Mouse (Mus musculus) megakaryocyte, embryonic 14.5 days (primary cell): Measurements from ENCODE around the gene Platr17. TPM values are rescaled to one million over a fixed set of nuclear protein-coding genes. Genes with fewer than 3 reads are reported as not detected.
A peak's percentile ranks its signal among the peaks of the same experiment; 100 is the strongest.

Experiments used
- H3K27me3 ChIP-seq: replicated peaks from 2 replicates; pipeline ENCODE3; 2012; ENCODE audit warnings: inconsistent platforms
- H3K36me3 ChIP-seq: replicated peaks from 2 replicates; pipeline ENCODE3; 2012; ENCODE audit warnings: low read length, inconsistent platforms, mixed read lengths
- H3K4me1 ChIP-seq: 2 replicates; pipeline ENCODE4 v1.6.1; 2012; ENCODE audit warnings: inconsistent platforms
- H3K4me3 ChIP-seq: replicated peaks from 2 replicates; pipeline ENCODE3; 2012; ENCODE audit warnings: moderate library complexity, mild to moderate bottlenecking, inconsistent platforms
- H3K9me3 ChIP-seq: 2 replicates; pipeline ENCODE4 v1.6.1; 2012; ENCODE audit warnings: inconsistent platforms
- FLI1 ChIP-seq: IDR thresholded peaks from 2 replicates; pipeline ENCODE4 v1.6.1; 2012; ENCODE audit warnings: low read length, inconsistent platforms, mixed read lengths
- GATA1 ChIP-seq: IDR thresholded peaks from 3 replicates; pipeline ENCODE4 v1.6.1; 2012; ENCODE audit warnings: mixed read lengths, low read length, inconsistent platforms, borderline replicate concordance
- polyA plus RNA-seq: library from polyadenylated mRNA; stranded (reverse); fragments of >175 nt; gene quantifications from 2 replicates; pipeline ENCODE4 v1.2.3, GENCODE M21; 2012; ENCODE audit warnings: low replicate concordance; ENCODE audit not compliant: insufficient read depth

Platr17 gene
- polyA plus RNA-seq, 1 experiment = not detected

- Histone ChIP-seq H3K4me3 (peak overlapping the region; percentile 100), H3K36me3 (peaks cover 76% of the 10 kb centered on the region), H3K27me3 (no peaks in the 10 kb centered on the region), H3K9me3 (no peaks in the 10 kb centered on the region), H3K4me1 (peaks cover 57% of the 10 kb centered on the region)
- no peak for TF ChIP-seq FLI1
- TF ChIP-seq GATA1 = no peak
Measured at GRCm38 (mm10) chr17:33930280-33931158, 25.6 kb downstream of the Platr17 start.

GRCm38 (mm10) chr17:33931159-33931866 lies 26.4 kb downstream of the Platr17 start:
- Histone ChIP-seq H3K4me3 (peak overlapping the region; percentile 100), H3K4me1 (peaks cover 54% of the 10 kb centered on the region), H3K27me3 (no peaks in the 10 kb centered on the region), H3K36me3 (peaks cover 75% of the 10 kb centered on the region), H3K9me3 (no peaks in the 10 kb centered on the region)
- TF ChIP-seq FLI1 (no peak), GATA1 (no peak)

- peaks cover 52% of the 10 kb centered on the region for H3K4me1 ChIP-seq
- peaks cover 74% of the 10 kb centered on the region for H3K36me3 ChIP-seq
- no peak for TF ChIP-seq FLI1
- TF ChIP-seq GATA1 = no peak
- no peak overlapping the region for H3K4me3 ChIP-seq
- no peaks in the 10 kb centered on the region for H3K27me3 ChIP-seq
- no peaks in the 10 kb centered on the region for H3K9me3 ChIP-seq
Measured at GRCm38 (mm10) chr17:33931947-33932346, 27.0 kb downstream of the Platr17 start.

- Histone ChIP-seq H3K27me3 (no peaks in the 10 kb centered on the region), H3K36me3 (peaks cover 74% of the 10 kb centered on the region), H3K4me1 (peaks cover 50% of the 10 kb centered on the region), H3K4me3 (no peak overlapping the region), H3K9me3 (no peaks in the 10 kb centered on the region)
- no peak for TF ChIP-seq GATA1
- TF ChIP-seq FLI1 = no peak
Measured at GRCm38 (mm10) chr17:33932448-33932847, 27.5 kb downstream of the Platr17 start.

DNA sequence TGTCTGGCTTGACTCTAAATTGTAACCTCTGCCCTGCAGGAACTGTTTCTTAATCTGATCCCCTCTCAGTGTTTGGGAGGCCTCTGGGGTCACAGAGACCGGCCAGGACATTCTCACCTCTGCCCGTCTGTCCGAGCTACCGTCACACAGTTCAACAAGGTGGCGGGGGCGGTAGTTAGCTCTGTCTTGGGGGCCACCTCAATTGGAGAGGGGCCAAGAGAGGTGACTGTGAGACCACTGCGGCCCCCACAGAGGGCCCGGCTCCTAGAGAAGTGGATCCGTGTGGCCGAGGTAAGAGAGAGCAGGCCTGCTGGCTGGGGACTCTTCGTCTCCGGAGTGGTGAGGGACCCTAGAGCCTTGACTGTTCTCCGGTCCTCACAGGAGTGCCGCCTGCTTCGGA lies 28.0 kb downstream of the Platr17 start:
- H3K27me3 ChIP-seq = no peaks in the 10 kb centered on the region
- no peak for TF ChIP-seq FLI1
- no peak for TF ChIP-seq GATA1
- peaks cover 72% of the 10 kb centered on the region for H3K36me3 ChIP-seq
- no peak overlapping the region for H3K4me3 ChIP-seq
- no peaks in the 10 kb centered on the region for H3K9me3 ChIP-seq
- H3K4me1 ChIP-seq = peaks cover 45% of the 10 kb centered on the region

DNA sequence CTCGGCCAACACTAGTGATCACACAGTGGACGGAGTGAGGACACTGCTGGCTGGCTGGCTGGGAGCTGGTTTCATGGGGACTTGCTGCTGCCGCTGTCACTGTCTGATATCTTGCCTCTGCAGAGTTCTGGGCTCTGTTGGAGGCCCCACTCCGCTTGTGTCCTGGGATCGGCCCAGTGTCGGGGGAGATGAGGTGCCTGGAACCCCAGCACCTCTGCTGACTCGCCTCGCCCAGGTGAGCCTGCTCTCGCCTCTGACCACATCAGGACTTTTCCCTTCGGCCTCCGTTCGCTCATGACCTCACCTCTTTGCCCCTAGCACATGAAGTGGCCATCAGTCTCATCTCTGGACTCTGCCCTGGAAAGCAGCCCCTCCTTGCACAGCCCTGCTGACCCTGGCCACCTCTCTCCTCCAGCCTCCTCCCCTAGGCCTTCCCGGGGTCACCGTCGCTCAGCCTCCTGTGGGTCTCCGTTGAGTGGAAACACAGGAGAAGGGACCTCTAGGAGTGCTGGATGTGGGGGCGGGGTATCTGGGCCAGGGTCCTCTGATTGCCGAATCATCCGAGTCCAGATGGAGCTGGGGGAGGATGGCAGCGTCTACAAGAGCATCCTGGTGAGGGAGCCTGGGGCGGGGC lies 30.6 kb downstream of the Platr17 start:
- H3K4me3 ChIP-seq = peak overlapping the region; percentile 18
- no peaks in the 10 kb centered on the region for H3K27me3 ChIP-seq
- peaks cover 77% of the 10 kb centered on the region for H3K36me3 ChIP-seq
- H3K4me1 ChIP-seq = peaks cover 44% of the 10 kb centered on the region
- TF ChIP-seq GATA1 (no peak), FLI1 (no peak)
- no peaks in the 10 kb centered on the region for H3K9me3 ChIP-seq

DNA sequence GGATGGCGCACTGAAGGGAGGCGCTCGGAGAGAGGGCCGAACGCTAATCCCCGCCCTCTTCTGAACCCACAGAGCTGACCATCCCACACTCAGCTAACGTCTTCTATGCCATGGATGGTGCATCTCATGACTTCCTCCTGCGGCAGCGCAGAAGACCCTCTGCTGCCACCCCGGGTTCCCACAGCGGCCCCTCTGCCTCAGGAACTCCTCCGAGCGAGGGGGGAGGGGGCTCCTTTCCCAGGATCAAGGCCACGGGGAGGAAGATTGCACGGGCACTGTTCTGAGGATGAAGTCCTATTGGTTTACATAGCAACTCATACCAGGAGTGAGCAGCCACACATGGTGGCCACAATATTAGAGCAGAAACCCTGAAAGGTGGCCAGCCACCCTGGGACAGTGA lies 32.1 kb downstream of the Platr17 start:
- Histone ChIP-seq H3K36me3 (peaks cover 69% of the 10 kb centered on the region), H3K9me3 (no peaks in the 10 kb centered on the region), H3K27me3 (no peaks in the 10 kb centered on the region), H3K4me3 (no peak overlapping the region), H3K4me1 (peaks cover 41% of the 10 kb centered on the region)
- TF ChIP-seq FLI1 = no peak
- no peak for TF ChIP-seq GATA1

- Histone ChIP-seq H3K4me3 (peak overlapping the region; percentile 98), H3K36me3 (peaks cover 66% of the 10 kb centered on the region)
Measured at GRCm38 (mm10) chr17:33938783-33939182, 33.8 kb downstream of the Platr17 start.

GRCm38 (mm10) chr17:33940206-33940805 lies 35.4 kb downstream of the Platr17 start, which contains the start of the genes Pfdn6 and Wdr46:
Gene Pfdn6 (minus strand): TSS chr17:33940343.
Gene Wdr46 (plus strand): TSS chr17:33940660.
- H3K4me1 ChIP-seq = peaks cover 38% of the 10 kb centered on the region
- H3K9me3 ChIP-seq = no peaks in the 10 kb centered on the region
- TF ChIP-seq GATA1 (no peak), FLI1 (no peak; the same call in 1 of the 2 replicates)
- H3K4me3 ChIP-seq = peak within 1 kb of the TSS; percentile 98
- H3K36me3 ChIP-seq = peaks cover 66% of the 10 kb centered on the region
- no peaks in the 10 kb centered on the region for H3K27me3 ChIP-seq

More at GRCm38 (mm10) chr17:33938783-33939182, 33.8 kb downstream of the Platr17 start:
- no peaks in the 10 kb centered on the region for H3K27me3 ChIP-seq
- TF ChIP-seq FLI1 = no peak
- no peak for TF ChIP-seq GATA1
- no peaks in the 10 kb centered on the region for H3K9me3 ChIP-seq
- peaks cover 41% of the 10 kb centered on the region for H3K4me1 ChIP-seq
